Mouse (Mus musculus) embryonic fibroblast, embryonic 13.5 days (primary cell): ENCODE measurements at regions not wholly inside any gene's neighbourhood (a gene's known extent, or its start where the extent isn't known, plus 50 kb on each side); places are given as distances from the start of the nearest gene placed in this dataset.

Experiments
- CTCF ChIP-seq: IDR thresholded peaks from 2 replicates; pipeline ENCODE4 v1.5.1; 2011; ENCODE audit warnings: mild to moderate bottlenecking, control low read depth, low read length, moderate library complexity, borderline replicate concordance; ENCODE audit not compliant: insufficient read depth
- POLR2A ChIP-seq: IDR thresholded peaks from 2 replicates; pipeline ENCODE4 v1.6.1; 2011; ENCODE audit warnings: low read depth, mild to moderate bottlenecking, control low read depth, low read length, moderate library complexity

GRCm38 (mm10) chr13:101100621-101101020 lies 267.4 kb upstream of the Slc30a5 start:
- no peak for TF ChIP-seq CTCF
- no peak for TF ChIP-seq POLR2A
